Mouse (Mus musculus) heart, postnatal 0 days (tissue): Measurements from ENCODE around the gene Gm10563. TPM values are rescaled to one million over a fixed set of nuclear protein-coding genes. Genes with fewer than 3 reads are reported as not detected.
"Not testable (repeated sequence)": the region's sequence is repeated elsewhere in the genome, so short reads cannot be mapped to it uniquely, and the experiment has no call there.

Experiments used
- ATAC-seq: fragments of 200-750 bp; cut with Nextera tagmentation; 2 replicates; pipeline ENCODE4 v1.8.0; 2017; ENCODE audit warnings: low read depth, moderate number of reproducible peaks, moderate library complexity; ENCODE audit not compliant: insufficient read depth
- DNase-seq: peaks from one replicate; pipeline ENCODE4 v3.0.0-alpha.2; 2016; ENCODE audit warnings: low spot score
- H3K27ac ChIP-seq: fragments of 300-500 bp; sonication (generic); 2 replicates; pipeline ENCODE4 v1.5.1; 2014; ENCODE audit warnings: low read depth, mild to moderate bottlenecking
- H3K27me3 ChIP-seq: fragments of 300-500 bp; sonication (generic); 2 replicates; pipeline ENCODE4 v1.6.1; 2014; ENCODE audit warnings: low read length, mixed read lengths; ENCODE audit not compliant: control insufficient read depth, insufficient read depth
- H3K36me3 ChIP-seq: fragments of 300-500 bp; sonication (generic); replicated peaks from 2 replicates; pipeline ENCODE4 v1.6.1; 2014; ENCODE audit warnings: low read length, mixed read lengths; ENCODE audit not compliant: control insufficient read depth, insufficient read depth
- H3K4me1 ChIP-seq: fragments of 300-500 bp; sonication (generic); 2 replicates; pipeline ENCODE4 v1.6.1; 2014; ENCODE audit warnings: antibody characterized with exemption; ENCODE audit not compliant: control insufficient read depth, insufficient read depth
- H3K4me2 ChIP-seq: fragments of 300-500 bp; sonication (generic); 2 replicates; pipeline ENCODE4 v1.6.1; 2014; ENCODE audit warnings: low read depth, mild to moderate bottlenecking, low read length, moderate library complexity
- H3K4me3 ChIP-seq: fragments of 300-500 bp; sonication (generic); 2 replicates; pipeline ENCODE4 v1.5.1; 2014; ENCODE audit warnings: low read depth, low read length
- H3K9ac ChIP-seq: fragments of 300-500 bp; sonication (generic); replicated peaks from 2 replicates; pipeline ENCODE4 v1.6.1; 2014; ENCODE audit warnings: low read depth, low read length, mixed read lengths
- H3K9me3 ChIP-seq: fragments of 300-500 bp; sonication (generic); replicated peaks from 2 replicates; pipeline ENCODE4 v1.6.1; 2016; ENCODE audit warnings: low read length; ENCODE audit not compliant: control insufficient read depth
- CTCF ChIP-seq: IDR thresholded peaks from 2 replicates; pipeline ENCODE4 v1.5.1; 2016; ENCODE audit warnings: antibody characterized with exemption, control low read depth, low read depth
- EP300 ChIP-seq: IDR thresholded peaks from 2 replicates; pipeline ENCODE4 v1.6.1; 2016; ENCODE audit warnings: antibody characterized with exemption, low read depth
- WGBS: fragments of 180-500 bp; shearing (Covaris S2); extraction: QIAGEN DNeasy Blood & Tissue Kit; methylation state at CpG from one replicate; pipeline ENCODE4 v1.1.7; 2014; 5-methylcytosine and 5-hydroxymethylcytosine counted together
- polyA plus RNA-seq: library from polyadenylated mRNA; unstranded; fragments of >200 nt; fragmentation: Nextera tagmentation; extraction: Ambion mirVana; gene quantifications from 2 replicates; pipeline ENCODE4 v1.2.1, GENCODE M21; 2015
- total RNA-seq: library from RNA; depleted of rRNA; stranded (reverse); fragments of >200 nt; gene quantifications from 2 replicates; pipeline ENCODE4 v1.2.3, GENCODE M21; 2014; ENCODE audit warnings: low replicate concordance

Gm10563 gene
- total and polyA plus RNA-seq, 2 experiments from 2014 or later: not detected

DNA sequence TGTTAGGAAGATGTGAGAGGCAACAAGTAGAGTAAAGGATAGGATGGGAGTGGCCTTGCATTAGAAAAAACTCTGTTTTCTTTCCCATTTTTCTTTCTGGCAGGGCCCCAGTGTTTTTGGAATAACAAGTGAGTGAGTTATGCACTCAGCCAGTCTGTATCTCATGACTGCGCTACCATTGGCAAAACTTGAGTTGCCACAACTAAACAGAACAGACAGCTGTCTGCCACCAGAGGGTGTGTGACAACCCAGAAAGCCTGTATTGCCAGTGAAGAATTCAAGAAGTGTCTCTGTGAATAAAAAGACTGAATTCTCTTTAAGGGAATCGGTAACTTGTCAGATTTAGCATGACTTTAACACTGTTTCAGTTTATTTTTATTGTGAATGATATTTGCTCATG lies 30.8 kb upstream of the Gm10563 start:
- H3K36me3 ChIP-seq: no peaks in the 10 kb centered on the region
- H3K27ac ChIP-seq: no peak overlapping the region
- H3K9ac ChIP-seq: no peak overlapping the region
- H3K4me3 ChIP-seq: no peak overlapping the region
- no peak overlapping the region for H3K4me2 ChIP-seq
- H3K4me1 ChIP-seq: no peaks in the 10 kb centered on the region
- no peaks in the 10 kb centered on the region for H3K27me3 ChIP-seq
- TF ChIP-seq EP300: no peak
- peak; percentile 47 for TF ChIP-seq CTCF
- ATAC-seq: no peak
- WGBS: 75% methylated on average over 2 of the region's 2 CpGs
- H3K9me3 ChIP-seq: no peaks in the 10 kb centered on the region
- DNase-seq: peak; percentile 17

GRCm38 (mm10) chr4:155672082-155672481 lies 26.9 kb upstream of the Gm10563 start:
- Histone ChIP-seq H3K9ac (no peak overlapping the region), H3K4me1 (peaks cover 6% of the 10 kb centered on the region), H3K27me3 (no peaks in the 10 kb centered on the region), H3K4me2 (no peak overlapping the region), H3K27ac (no peak overlapping the region), H3K9me3 (no peaks in the 10 kb centered on the region), H3K36me3 (no peaks in the 10 kb centered on the region), H3K4me3 (no peak overlapping the region)
- ATAC-seq (no peak), DNase-seq (no peak)
- TF ChIP-seq CTCF (no peak), EP300 (no peak)
- WGBS: 45% methylated on average over 2 of the region's 2 CpGs

GRCm38 (mm10) chr4:155670236-155670635 lies 25.0 kb upstream of the Gm10563 start:
- not testable (repeated sequence) for H3K36me3 ChIP-seq, H3K4me3 ChIP-seq, DNase-seq

GRCm38 (mm10) chr4:155669598-155670075 lies 24.4 kb upstream of the Gm10563 start:
- peaks cover 11% of the 10 kb centered on the region; the same call in 1 of the 2 replicates for H3K36me3 ChIP-seq
- H3K4me3 ChIP-seq: peak overlapping the region; percentile 89
- peaks cover 6% of the 10 kb centered on the region for H3K4me1 ChIP-seq
- ATAC-seq (no peak), DNase-seq (no peak)
- peak overlapping the region; percentile 67 for H3K4me2 ChIP-seq
- H3K27me3 ChIP-seq: no peaks in the 10 kb centered on the region
- TF ChIP-seq EP300: no peak
- no peak for TF ChIP-seq CTCF
- no peak overlapping the region for H3K27ac ChIP-seq
- no peak overlapping the region for H3K9ac ChIP-seq
- H3K9me3 ChIP-seq: no peaks in the 10 kb centered on the region
- under 1% methylated on average over 8 of the region's 8 CpGs for WGBS

More at GRCm38 (mm10) chr4:155670236-155670635, 25.0 kb upstream of the Gm10563 start:
- H3K27ac ChIP-seq, H3K27me3 ChIP-seq, H3K4me2 ChIP-seq, H3K4me1 ChIP-seq, H3K9me3 ChIP-seq, H3K9ac ChIP-seq, ATAC-seq: not testable (repeated sequence)
- 75% methylated on average over 4 of the region's 4 CpGs for WGBS

- Histone ChIP-seq H3K36me3 (peaks cover 11% of the 10 kb centered on the region; the same call in 1 of the 2 replicates), H3K4me2 (peak within 1 kb of the TSS; percentile 67), H3K27me3 (no peaks in the 10 kb centered on the region), H3K27ac (peak within 1 kb of the TSS; percentile 46; the same call in 1 of the 2 replicates), H3K4me3 (peak within 1 kb of the TSS; percentile 89), H3K9ac (peak within 1 kb of the TSS; percentile 78), H3K4me1 (peaks cover 6% of the 10 kb centered on the region), H3K9me3 (no peaks in the 10 kb centered on the region)
- peak; percentile 99 for ATAC-seq
- under 1% methylated on average over 73 of the region's 73 CpGs for WGBS
- TF ChIP-seq CTCF (no peak), EP300 (0 out of 2 replicates have a peak, but pooled peaks have one; percentile 45)
- peak; percentile 97 for DNase-seq
Measured at GRCm38 (mm10) chr4:155668689-155669597, 23.7 kb upstream of the Gm10563 start, which contains the start of gene Mib2. TSS of gene Mib2 (minus strand) at chr4:155669198.

DNA sequence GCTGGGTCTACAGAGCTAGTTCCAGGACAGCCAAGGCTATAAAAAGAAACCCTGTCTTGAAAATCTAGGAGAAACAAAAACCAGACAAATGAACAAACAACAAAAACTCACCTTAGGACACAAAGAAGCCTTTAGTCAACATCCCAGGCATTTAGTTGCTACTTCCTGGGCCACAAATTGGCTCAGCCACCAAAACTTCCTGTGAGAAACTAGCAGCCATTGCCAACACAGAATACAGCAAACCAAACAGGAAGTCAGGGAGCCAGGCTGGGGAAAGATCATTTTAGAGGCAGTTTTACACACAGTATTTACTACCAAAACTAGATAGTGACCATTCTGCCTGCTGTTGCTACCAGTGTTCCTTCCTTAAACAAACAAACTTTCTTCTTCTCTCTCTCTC lies 21.7 kb upstream of the Gm10563 start:
- Histone ChIP-seq H3K36me3 (peaks cover 11% of the 10 kb centered on the region; the same call in 1 of the 2 replicates), H3K4me2 (no peak overlapping the region), H3K4me1 (peaks cover 6% of the 10 kb centered on the region), H3K27ac (no peak overlapping the region), H3K9ac (no peak overlapping the region), H3K9me3 (no peaks in the 10 kb centered on the region), H3K4me3 (no peak overlapping the region), H3K27me3 (no peaks in the 10 kb centered on the region)
- no peak for ATAC-seq
- TF ChIP-seq EP300 (no peak), CTCF (no peak)
- no peak for DNase-seq
